Mouse (Mus musculus) layer of hippocampus, adult 2 months (tissue): Measurements from ENCODE around the gene Endod1. TPM values are rescaled to one million over a fixed set of nuclear protein-coding genes. Genes with fewer than 3 reads are reported as not detected.

Source experiments
- DNase-seq, 2 experiments: peaks; one replicate each; pipeline ENCODE4 v3.0.0; 2022; ENCODE audit warnings: low spot score in 2 of 2
- H3K27ac ChIP-seq: fragments of 200-600 bp; 2 replicates; pipeline ENCODE4 v1.8.1; 2022
- H3K4me3 ChIP-seq: fragments of 200-600 bp; 2 replicates; pipeline ENCODE4 v1.8.1; 2022; ENCODE audit warnings: mild to moderate bottlenecking
- CTCF ChIP-seq: fragments of 200-600 bp; conservative IDR thresholded peaks from 2 replicates; pipeline ENCODE4 v1.8.1; 2022; ENCODE audit warnings: antibody characterized with exemption, mild to moderate bottlenecking, moderate library complexity
- total RNA-seq, 2 experiments: library from RNA; stranded (reverse); gene quantifications; 2 replicates each; pipeline ENCODE4 v1.2.3; 2021

Endod1 gene
- total RNA-seq, 2 experiments from 2014 or later = 67.3 to 73.6 TPM

DNA sequence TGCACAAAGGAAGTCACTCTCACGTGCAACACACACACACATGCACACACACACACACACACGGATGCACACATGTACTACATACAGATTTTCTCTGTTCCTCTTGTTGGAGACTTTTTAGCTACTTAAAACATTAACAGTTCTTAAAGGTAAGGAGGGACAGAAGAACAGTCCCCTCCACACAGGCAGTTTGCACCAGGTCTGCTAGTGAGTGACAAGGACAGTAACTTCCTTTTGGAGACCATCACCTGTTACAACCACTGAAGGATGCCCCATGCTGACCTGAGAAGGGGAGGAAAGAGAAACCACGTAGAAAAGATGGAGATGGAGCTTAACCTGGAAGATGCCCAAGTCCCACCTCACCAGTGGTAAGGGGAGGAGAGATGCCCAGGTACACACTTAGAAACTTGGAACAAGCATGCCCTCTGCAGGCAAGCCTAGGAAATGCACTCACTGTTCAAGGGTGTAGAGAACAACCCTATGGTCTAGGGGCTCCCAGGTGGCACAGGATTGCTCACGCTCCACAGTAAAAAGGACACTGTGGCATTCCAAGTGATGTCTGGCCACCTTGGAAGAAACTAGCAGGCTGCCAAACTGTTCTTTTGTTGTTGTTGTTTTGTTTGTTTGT lies 39.2 kb downstream of the Endod1 start:
- peak; percentile 46 to 84 for DNase-seq
- no peak overlapping the region for H3K27ac ChIP-seq
- peak; percentile 95 for TF ChIP-seq CTCF
- H3K4me3 ChIP-seq = no peak overlapping the region

DNA sequence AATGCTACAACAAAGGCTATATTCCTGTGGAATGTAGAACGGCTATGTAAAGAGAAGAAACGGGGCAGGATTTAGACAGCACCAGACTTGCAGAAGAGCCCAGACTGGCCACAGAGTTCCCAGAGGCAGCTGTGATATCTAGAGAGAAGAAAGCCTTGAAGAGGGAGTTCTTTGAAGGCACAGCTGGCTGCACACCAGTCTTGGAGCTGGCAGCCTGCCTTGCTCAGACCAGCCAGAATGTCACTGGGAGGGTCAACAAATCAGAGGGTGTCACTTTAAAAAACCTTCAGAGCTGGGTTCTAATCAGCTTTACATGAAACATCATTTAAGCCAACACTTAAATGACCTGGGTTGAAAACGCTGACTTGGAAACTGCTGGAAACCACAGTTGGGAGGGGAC lies 42.6 kb downstream of the Endod1 start:
- H3K27ac ChIP-seq = no peak overlapping the region
- no peak overlapping the region for H3K4me3 ChIP-seq
- DNase-seq = no peak
- TF ChIP-seq CTCF = no peak

DNA sequence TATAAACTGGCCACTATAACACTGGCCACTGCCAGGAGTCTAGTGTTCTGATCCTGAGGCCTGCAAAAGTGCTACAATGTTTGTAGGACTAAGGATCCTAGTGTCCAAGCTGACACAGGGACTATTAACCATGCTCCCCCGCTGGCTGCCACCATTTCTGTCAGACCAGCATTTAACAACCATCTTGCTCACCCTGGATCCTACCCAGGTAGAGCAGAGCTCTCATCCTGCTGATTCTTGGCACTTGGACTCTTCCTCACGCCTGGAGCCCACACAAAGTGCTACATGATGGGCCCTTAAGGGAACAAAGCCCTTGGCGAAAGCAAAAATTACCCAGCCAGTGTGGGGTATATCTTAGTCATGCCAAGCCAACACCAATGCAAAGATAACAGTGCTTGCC lies 44.4 kb downstream of the Endod1 start:
- Histone ChIP-seq H3K4me3 (no peak overlapping the region), H3K27ac (no peak overlapping the region)
- no peak for TF ChIP-seq CTCF
- no peak for DNase-seq

DNA sequence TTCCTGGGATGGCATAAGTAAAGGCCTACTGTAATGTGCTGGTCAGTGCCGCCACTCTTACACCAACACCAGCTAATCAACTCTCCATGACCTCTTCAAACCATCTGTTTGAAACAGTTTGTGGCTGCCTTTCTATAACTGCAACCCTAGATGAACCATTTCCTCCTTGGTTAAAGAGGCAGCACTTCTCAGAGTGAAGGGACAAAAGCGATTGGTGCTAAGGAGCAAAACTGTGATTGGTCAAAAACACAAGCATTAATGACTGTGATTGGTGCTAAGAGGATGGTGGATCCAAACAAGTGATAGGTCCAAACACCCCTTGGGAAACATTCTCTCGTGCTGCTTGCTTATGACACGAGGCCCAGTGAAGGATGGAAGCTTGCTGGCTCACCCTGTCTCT lies 45.5 kb downstream of the Endod1 start:
- no peak for DNase-seq
- TF ChIP-seq CTCF = no peak
- Histone ChIP-seq H3K27ac (no peak overlapping the region), H3K4me3 (no peak overlapping the region)

DNA sequence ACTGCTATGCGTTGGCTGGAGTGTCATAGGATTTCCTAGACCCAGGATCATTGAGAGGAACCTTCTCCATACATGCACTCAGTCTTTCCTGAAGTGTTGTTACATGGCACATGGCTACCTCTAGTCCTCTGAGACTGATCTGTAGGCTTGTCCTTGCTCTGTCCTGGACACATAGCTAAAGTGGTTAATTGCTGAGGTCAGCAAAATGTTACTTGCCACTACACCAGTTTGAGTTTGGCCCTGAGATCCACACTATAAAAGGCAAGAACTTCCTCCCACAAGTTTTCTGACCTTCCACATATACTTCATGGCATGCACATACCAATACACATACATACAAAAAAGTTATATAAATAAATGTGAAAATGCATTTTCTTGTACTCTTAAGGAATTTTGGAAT lies 64.7 kb downstream of the Endod1 start:
- no peak for TF ChIP-seq CTCF
- Histone ChIP-seq H3K27ac (no peak overlapping the region), H3K4me3 (no peak overlapping the region)
- DNase-seq = no peak

DNA sequence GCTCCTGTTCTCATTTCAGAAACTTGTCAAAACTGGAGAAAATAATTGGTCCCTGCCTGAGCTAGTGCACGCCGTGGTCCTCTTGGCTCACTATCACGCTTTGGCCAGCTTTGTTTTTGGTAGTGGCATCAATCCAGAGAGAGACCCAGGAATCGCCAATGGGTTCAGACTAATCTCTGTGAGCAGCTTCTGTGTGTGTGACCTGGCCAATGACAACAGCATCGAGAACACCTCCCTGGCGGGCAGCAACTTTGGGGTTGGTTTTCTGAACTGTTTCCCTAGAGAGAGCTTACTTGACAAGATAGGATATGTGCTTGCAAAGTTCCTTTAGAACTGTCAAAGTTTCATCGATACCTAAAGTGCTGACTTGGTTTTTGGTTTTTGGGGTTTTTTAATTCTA lies 66.8 kb downstream of the Endod1 start:
- Histone ChIP-seq H3K4me3 (no peak overlapping the region), H3K27ac (no peak overlapping the region)
- DNase-seq = no peak
- no peak for TF ChIP-seq CTCF

DNA sequence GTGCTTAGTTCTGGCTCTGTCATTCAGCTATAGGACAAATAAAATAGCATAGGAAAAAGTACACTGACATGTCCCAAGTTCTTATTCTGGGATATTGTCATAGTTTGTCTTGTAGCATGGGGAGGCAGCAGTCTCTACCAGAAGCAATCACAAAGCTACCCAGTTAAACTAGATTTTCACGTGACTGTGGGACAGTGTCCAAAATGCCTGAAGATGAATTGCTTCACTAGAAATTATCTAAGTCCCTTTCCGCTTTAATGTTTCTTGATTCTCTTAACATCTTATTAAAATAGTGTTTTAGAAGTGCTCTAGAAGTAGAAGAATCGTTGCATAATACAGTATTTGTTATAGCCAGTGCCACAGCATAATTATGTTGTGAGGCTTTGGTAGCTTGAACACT lies 67.3 kb downstream of the Endod1 start:
- DNase-seq = no peak
- no peak for TF ChIP-seq CTCF
- no peak overlapping the region for H3K27ac ChIP-seq
- no peak overlapping the region for H3K4me3 ChIP-seq

DNA sequence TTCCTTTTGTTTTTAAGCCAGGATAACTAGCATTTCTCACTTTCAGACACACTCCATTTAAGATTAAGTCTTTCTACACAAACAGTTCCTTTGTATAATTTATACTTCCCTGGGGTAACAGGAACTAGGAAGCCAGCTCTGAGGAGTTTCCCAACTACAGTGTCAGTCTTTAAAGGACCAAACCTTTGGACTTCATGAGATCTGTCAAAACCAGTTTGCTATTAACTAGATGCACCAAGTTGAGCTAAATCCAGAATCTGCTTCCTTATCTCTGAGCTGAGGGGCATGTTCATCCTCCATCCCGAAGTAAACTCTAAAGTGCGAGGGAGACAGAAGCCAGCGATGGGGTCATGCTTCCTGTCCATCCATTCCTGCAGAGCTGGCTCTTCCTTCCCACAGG lies 74.0 kb downstream of the Endod1 start:
- no peak for TF ChIP-seq CTCF
- Histone ChIP-seq H3K4me3 (no peak overlapping the region), H3K27ac (no peak overlapping the region)
- DNase-seq = no peak

DNA sequence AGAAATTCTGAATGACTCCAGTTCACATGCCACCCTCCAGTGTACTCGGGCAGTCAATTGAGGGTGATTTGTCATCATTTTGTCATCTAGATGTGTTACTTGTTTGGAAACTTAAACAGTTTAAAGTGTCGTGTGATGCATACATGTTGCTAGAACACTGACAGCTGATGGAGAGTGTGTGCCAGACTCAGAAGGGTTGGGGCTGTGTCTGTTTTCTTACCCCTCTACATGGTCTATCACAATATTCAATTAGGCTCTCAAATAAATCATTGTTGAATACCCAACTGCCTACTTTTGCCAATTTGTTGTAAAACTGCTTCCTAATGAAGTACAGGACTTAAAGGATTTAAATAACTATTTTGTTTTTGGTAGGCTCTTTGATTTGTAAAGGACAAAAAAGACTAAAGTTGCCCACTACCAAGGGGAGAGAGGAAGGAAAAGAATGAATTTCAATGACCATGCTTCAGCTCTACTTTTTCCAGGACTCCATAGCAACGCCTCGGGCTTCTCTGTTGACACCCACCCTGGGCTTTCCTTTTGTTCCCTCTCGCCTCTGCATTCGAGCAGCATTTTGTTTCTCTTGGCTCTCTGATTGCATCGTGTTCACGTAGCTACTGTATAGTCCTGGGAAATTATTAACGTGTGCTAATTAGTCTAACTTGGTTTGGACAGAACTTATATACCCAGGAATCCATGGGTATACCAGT lies 76.9 kb downstream of the Endod1 start:
- Histone ChIP-seq H3K27ac (peak overlapping the region; percentile 28; the same call in 1 of the 2 replicates), H3K4me3 (no peak overlapping the region)
- no peak for DNase-seq
- TF ChIP-seq CTCF = no peak

Other genes starting within 250 kb of the Endod1 start
- gene Sesn3, start 106.4 kb downstream of the Endod1 start, total RNA-seq = 10 to 100 TPM; 66.8 TPM
- 1 to 10 TPM; 1.0 to 1.3 TPM for gene Kdm4d, start 119.0 kb upstream of the Endod1 start, total RNA-seq
- gene Cwc15, start 119.1 kb upstream of the Endod1 start, total RNA-seq = 10 to 100 TPM; 80.7 to 90.5 TPM